Mouse (Mus musculus): ENCODE measurements around the gene Tspan18. TPM values are rescaled to one million over a fixed set of nuclear protein-coding genes. Genes with fewer than 3 reads are reported as not detected.

Gene Tspan18
- total RNA-seq, 1 experiment from 2014 or later: 1.1 TPM

GRCm38 (mm10) chr2:93191488-93192181, 142.7 kb downstream of the Tspan18 start:
- ATAC-seq (replicated peaks; ENCODE audit: low read depth, poor library complexity, severe bottlenecking): no peak

- ATAC-seq (replicated peaks; ENCODE audit: low read depth, poor library complexity, severe bottlenecking): no peak
Observed at GRCm38 (mm10) chr2:93190771-93191487, 143.4 kb downstream of the Tspan18 start.

DNA sequence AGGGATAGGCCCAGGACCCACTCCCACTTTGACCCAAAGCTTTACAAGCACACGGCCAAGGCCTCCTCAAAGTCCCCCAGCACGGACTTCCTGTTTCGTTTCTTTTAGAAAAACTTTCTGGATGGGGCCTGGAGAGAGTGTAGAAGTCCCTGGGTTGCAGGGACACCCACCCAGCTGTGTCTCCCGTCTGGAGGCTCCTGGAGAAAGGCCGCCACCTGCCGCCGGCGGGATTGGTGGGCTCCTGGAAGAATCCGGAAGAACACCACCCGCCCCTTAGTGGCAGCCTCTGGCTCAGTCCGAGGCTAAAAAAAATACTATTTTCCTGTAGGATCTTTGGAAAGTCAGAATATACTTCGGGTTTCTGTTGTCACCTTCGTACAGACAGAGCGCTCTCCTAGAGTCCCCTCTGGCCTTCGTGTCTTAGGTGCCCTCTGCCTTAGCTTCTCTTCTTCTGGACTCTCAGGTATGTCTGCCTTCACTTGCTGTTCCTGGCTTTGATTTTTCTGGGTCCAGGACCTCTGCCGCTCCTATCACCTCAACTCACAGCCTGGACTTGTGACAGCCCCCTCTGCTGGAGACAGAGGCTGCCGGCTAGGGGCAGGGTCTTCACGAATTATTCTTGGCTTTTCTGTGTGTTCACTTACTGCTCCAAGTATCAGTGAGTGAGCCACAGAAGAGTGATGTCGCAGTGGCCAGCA, 145.4 kb downstream of the Tspan18 start:
- ATAC-seq (replicated peaks; ENCODE audit: low read depth, poor library complexity, severe bottlenecking): no peak

- 0 out of 2 replicates have a peak, but pooled peaks have one; percentile 10 for ATAC-seq (replicated peaks; ENCODE audit: low read depth, poor library complexity, severe bottlenecking)
Observed at GRCm38 (mm10) chr2:93188020-93188760, 146.1 kb downstream of the Tspan18 start.

DNA sequence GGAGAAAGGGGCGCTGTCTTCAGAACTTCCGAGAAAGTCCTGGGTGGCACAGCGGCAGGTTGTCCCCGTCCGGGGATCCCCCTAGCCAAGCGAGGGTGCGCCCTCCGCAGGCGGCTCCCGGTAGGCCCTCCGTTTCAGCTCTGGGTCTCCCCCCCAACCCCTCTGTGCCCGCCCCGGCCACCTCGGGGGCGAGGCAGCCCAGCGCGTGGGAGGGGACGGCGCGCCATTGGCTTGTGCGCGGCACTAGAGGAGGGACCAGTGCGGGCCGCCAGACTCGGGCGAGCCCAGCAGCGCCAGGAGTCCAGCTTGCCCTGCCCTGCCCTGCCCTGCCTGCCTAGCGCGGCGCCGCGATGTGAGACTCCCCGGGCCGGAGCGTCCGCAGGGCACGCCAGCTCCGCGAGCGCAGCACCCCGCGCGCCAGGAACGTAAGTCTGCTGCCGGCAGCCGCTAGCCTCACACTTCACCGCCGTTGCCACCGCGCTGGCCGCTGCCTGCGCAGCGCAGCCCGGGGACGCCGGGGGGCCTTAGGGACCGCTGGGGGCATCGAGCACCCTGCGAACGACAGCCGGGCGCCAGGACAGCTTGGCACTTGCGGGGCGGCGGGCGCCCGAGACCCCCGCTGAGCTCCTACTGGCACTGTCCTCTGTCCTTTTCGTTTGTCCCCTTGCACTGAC, 146.8 kb downstream of the Tspan18 start, which contains the start of gene Trp53i11:
TSS of gene Trp53i11 (plus strand) at position 226 of the 674 bp plus-strand sequence.
- ATAC-seq (replicated peaks; ENCODE audit: low read depth, poor library complexity, severe bottlenecking): peak; percentile 67

GRCm38 (mm10) chr2:93182859-93183258, 151.4 kb downstream of the Tspan18 start:
- ATAC-seq (replicated peaks; ENCODE audit: low read depth, poor library complexity, severe bottlenecking): no peak

DNA sequence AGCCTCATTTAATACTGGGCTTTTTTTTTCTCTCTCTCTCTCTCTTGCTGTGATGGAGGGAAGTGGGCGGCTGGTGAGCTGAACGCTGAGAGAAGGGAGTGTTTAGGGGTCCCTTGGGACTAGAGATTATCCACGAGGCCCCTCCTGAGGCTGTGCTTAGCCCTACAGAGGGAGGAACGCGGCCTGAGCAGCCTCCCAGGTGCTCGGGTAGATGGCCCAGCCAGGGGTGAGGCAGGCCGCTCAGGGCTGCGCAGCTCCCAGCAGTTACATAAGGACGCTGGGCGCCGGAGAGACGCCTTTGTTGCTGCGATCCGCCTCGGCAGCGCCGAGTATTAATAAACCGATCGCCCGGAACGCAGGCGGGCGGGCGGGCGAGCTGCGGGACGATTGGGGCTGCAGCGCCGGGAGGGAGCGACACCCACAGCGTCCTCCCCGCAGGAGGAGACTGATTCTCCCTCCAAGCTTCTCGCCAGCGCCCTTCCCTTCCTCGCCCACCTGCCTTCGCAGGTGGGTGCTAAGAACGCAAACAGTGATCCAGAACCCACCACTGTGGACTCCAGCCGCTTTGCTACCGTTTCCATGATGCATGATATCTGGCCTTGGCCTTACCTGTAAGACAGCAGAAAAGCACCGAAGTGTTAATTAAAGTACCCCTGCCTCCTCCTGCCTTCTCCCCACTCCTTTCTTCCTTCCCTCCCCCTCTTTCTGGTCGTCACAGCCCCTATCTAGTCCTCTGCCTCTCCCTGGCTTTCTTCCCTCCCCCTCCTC, 154.0 kb downstream of the Tspan18 start:
- ATAC-seq (replicated peaks; ENCODE audit: low read depth, poor library complexity, severe bottlenecking): peak; percentile 39

DNA sequence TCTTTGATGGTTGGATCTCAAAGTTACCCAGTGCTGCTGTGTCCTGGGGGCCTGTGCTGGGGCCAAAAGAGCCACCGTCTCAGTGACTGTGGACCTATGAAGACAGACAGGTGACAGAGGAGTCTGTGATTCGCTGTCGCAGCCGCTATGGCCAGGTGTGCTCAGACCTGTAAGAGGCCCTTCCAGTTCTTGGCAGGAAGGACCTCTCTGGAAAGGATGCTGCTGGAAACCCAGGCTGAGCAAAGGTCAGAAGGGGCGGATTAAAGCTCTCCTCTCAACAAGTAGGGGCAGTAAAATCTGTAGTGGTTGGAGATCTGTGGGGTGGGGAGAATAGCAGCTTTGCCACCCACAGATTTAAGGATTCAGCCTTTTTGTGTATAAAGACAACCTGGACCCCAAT, 154.7 kb downstream of the Tspan18 start:
- ATAC-seq (replicated peaks; ENCODE audit: low read depth, poor library complexity, severe bottlenecking): no peak

DNA sequence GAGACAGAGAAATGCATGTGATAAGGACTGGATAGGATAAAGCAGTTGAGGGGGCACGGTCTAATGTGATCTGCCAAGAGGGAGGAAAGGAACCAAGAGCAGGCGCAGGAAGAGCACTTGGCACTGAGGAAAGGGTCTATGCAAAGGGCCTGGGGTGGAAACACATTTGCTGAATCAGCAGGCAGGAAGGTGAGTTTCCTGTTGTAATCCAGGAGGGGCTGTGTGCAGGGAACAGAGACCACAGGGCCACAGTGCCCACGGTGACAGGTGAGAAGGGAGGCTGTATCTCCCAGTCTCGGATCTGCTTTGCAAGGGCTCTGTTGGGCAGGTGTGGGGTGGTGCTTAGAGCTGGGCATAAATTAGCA, 156.0 kb downstream of the Tspan18 start:
- no peak for ATAC-seq (replicated peaks; ENCODE audit: low read depth, poor library complexity, severe bottlenecking)

DNA sequence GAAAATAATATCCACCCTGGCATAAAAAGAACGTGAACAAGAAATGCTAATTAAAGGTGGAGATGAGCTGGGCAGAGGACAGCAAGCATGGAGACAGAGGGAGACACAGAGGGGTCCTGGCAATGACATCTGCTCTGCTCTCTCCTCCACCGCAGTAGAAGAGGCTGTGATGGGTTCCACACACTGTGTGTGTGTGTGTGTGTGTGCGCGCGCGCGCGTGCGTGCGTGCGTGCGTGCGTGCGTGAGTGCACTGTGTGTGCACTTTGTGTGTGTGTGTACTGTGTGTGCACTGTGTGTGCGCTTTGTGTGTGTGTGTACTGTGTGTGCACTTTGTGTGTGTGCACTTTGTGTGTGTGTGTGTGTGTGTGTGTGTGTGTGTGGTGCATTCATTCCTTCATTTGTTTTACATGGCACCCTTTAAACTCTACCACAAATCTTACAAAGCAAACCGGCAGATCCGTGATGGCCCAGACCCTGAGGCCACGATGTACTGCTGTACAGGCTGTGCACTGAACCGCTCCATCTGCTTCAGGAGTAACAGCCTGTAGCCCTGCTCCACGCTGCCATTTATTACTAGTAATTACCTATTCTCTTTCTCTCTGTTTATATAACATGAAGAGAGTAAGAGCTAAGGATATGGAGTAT, 156.5 kb downstream of the Tspan18 start:
- ATAC-seq (replicated peaks; ENCODE audit: low read depth, poor library complexity, severe bottlenecking): no peak

DNA sequence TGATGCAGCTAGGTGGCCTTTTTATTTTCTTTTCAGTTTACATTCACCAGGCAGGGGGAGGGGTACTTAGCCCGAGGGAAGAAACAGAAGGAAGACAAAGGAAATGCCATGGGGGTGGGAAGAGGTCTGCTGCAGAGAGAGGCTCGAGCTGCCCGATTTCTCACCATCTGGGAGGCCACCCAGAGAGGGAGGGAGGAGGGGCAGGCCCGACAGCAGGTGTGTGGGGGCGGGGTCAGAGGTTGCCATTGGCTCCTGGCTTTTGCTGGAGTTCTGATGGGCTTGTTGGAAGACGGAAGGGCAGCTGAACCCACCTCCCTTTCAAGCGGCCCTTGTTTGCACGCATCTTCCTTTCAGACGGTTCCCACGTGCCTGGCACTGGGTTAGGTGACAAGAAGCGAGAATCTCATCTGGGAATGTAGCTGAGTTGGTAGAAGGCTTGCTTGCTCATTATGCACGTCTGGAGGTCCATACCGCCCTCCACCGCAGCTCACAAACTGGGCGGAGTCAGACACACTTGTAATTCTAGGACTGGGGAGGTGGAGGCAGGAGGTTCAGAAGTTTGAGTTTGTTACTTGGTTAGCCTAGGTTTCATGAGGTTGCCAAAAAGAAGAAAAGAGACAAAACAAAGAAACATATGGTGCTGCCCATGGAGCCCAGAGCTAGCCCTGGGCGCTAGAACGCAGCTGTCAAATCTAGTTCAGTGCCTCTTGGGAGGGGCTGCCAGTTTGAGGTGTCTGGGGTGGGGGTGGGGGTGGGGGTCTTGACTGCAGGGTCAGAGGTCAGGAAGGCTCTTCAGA, 157.2 kb downstream of the Tspan18 start:
- no peak for ATAC-seq (replicated peaks; ENCODE audit: low read depth, poor library complexity, severe bottlenecking)

DNA sequence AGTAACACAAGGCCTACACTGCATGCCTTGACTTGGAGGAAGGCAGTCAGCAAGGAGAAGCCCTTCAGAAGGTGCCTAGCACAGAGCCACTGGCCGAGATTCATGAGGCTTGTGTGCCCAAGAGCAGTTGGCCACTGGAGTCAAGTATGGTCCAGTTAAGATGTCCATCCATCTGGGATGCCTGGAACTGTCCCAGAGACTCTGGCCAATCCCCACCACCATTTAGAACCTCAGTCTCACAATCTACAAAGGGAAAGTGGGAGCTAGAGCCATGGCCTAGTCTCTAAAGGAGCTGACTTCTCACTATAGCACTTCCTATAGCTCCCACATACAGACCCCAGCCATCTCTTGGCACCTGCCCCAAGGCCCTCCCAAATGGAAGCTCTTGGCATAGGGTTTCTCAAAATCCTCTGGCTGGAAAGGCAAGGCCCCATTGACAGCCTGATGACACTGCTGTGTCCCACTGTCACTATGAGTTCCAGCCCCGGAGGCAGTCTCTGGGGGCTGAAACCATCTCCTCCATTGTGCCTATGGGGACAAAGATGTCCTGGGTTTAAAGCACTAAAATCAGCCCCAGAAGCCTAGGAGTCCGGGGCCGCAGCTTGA, 158.0 kb downstream of the Tspan18 start:
- ATAC-seq (replicated peaks; ENCODE audit: low read depth, poor library complexity, severe bottlenecking): no peak

DNA sequence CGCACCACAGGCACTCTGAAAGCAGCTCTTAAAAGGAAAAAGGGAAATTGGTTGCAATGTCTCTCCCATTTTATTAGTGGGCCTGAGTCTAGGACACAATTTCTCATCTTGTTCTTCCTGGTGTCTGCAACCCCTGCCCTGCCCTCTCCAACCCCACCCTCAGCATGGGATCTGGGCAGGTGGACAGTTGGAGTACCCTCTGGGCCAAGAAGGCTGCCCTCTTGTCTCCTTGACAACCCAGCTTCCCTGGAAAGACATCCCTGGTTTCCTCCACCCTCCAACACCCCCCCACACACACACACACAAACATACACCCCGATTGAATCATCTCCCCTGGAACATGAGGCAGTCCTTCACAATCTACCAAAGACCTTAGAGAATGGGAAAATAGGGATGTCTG, 158.6 kb downstream of the Tspan18 start:
- no peak for ATAC-seq (replicated peaks; ENCODE audit: low read depth, poor library complexity, severe bottlenecking)

GRCm38 (mm10) chr2:93175278-93175677, 159.0 kb downstream of the Tspan18 start:
- ATAC-seq (replicated peaks; ENCODE audit: low read depth, poor library complexity, severe bottlenecking): no peak

GRCm38 (mm10) chr2:93174159-93174558, 160.1 kb downstream of the Tspan18 start:
- ATAC-seq (replicated peaks; ENCODE audit: low read depth, poor library complexity, severe bottlenecking): no peak

DNA sequence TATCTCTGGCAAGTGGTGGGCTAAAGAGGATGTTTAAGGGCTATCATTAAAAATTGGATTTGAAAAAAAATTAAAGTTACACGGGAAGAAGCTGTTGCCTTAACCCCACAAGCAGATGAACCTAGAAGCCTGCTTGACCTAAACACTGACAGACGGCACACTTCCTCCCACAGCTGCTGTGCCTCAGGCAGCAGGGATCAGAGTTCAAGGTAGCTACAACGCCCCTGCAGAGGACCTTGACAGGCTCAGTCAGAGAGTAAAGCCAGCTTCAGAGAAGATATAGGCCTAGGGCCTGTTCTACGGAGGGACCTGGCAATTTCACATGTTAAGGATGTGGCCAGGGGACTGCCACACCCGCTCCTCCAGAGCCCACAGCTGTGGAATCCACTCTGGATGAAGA, 161.8 kb downstream of the Tspan18 start:
- no peak for ATAC-seq (replicated peaks; ENCODE audit: low read depth, poor library complexity, severe bottlenecking)

DNA sequence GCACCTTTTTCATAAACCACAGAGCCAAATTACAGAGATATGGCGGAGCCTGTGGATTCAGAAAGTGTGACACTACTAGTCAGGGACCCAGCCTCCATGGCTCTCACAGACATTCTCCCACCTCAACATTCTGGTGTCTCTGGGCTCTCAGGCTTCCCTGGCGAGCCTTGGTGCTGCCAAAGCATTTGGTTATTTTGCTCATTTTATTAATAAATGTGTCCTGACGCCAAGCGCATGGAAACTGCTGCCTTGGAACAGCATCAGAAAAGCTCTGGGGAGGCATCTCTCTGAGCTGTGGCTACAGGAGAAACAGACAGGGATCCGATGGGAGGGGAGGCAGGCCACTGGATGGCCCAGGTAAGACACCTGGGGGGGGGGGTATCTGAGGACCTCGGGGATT, 162.4 kb downstream of the Tspan18 start:
- ATAC-seq (replicated peaks; ENCODE audit: low read depth, poor library complexity, severe bottlenecking): no peak

DNA sequence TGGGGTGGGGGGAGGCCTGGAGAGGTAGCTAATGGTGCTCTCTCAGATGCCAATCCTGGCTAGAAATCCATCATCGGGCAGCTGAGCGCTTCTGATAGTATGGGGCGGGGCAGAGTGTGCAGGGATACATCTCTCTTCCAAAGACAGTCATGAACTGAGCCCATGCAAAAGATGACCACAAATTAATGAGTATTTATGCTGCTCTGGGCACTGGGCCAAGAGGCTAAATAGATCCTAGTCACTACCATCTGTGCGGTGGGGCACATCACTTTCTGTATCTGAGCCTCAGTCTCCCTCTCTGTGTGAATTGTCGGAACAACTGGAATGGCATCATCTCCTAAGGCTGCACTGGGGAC, 163.5 kb downstream of the Tspan18 start:
- ATAC-seq (replicated peaks; ENCODE audit: low read depth, poor library complexity, severe bottlenecking): no peak
